Mouse (Mus musculus): Measurements from ENCODE around the gene Fam210b. TPM values are rescaled to one million over a fixed set of nuclear protein-coding genes. Genes with fewer than 3 reads are reported as not detected.

The Fam210b gene
- total RNA-seq, 2 experiments from 2014 or later, result 24.2 to 39.4 TPM

DNA sequence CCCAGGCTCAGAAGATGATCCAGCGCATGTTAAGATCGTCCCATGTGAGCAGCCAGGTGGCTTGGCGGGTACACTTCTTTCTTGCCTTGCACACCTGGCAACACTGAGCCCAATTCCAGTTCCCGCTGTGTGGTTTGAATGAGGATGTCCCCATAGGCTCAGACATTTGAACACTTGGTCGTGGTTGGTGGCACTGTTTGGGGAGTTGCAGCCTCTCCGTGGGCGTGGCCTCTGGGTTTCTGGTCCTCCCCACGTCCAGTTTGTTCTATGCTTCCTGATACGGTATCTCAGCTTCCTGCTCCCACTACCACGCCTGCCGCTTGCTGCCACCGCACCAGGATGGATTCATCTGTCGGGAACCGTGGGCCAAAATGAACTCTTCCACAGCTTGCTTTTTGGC is 4.4 kb downstream of the Fam210b start:
- no peak for DNase-seq

DNA sequence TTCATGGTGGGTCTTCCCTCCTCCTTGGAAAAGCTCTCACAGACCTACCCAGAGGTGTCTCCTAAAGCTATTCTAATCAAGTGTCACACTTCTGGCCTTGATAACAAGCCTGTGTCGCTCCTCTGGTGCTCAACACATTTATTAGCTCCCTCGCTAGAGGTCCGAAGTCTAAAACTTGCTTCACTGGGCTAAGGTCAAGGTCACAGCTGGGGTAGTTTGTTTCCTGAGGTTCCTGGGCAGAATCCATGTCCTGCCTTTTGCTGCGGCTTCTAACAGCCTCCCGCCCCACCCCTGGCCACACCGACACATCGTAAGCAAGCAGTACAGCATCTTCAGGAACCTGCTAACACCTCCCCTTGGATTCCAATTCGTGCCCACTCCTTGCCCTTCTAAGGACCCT is 5.4 kb downstream of the Fam210b start:
- no peak for DNase-seq

DNA sequence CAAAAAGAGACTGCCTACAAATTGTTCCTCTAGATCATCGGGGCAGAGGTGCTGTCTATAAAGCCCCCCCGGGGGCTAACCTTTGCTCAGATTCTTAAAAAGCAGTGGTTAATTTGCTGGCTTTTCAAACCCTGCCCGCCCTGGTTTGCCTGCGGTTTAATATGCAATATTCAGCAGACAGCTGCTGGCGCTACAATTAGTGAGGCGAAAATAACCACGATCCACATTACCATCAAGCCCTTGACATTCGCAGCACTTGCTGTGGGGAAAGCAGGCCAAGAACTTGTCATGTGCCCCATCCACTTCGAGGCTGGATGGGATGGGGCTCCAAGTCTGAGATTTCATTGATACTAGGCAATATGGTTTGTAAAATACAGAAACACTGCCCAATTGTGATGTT is 7.9 kb downstream of the Fam210b start:
- no peak for DNase-seq

DNA sequence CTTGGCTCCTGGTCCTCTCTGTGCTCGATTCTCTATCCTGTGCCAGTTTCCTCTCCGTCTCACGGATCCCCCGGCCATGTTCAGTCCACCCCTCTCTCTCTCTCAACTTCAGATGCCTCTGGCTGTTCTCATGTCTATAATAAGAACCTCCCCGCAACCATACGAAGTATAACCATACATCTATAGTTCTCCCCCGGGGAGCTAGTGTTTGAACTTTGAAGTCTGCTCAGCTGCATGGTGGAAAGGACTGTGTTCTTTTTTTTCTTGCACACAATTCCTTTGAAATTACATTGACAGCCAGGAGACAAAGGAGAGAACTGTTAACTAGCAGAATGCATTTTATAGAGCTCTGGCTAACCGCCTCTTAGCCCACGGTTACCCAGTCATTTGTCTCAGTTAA is 9.4 kb downstream of the Fam210b start:
- DNase-seq, result no peak

DNA sequence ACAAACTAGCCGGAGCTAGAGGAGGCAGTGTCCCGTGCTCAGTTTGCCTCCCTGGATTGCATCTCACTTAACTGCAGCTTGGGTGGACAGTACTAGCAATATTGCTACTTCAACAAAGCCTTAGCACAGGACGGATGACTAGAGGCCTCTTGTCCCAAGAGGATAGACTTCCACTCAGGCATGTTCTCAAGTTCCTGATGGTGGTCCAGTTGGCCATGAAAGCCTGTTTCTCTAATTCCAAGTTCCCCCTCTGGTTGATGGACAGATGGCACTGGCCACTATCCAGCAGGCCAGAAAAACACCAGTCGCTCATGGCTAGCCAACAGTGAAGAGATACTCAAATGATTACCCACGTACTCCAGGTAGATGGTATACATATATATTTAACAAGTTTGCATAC is 10.5 kb downstream of the Fam210b start:
- no peak for DNase-seq

DNA sequence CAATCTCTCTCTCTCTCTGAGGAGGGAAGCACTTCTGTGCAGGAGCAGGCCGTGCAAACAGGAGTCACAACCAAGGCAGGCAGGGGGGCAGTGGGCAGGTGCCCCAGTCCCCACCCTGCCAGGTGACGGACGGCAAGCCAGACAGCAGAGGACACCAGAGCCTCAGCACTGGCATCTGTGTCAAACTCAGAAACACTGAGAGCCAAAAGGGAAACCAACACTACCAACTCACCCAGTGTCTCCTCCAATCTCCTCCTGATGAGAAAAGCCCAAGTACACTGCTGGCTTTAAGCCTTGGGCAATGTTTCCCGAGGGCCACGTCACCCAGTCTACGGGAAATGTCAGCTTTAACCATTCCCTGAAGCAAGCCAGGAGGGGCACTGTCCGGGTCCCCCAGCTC is 17.8 kb downstream of the Fam210b start:
- DNase-seq, result no peak

DNA sequence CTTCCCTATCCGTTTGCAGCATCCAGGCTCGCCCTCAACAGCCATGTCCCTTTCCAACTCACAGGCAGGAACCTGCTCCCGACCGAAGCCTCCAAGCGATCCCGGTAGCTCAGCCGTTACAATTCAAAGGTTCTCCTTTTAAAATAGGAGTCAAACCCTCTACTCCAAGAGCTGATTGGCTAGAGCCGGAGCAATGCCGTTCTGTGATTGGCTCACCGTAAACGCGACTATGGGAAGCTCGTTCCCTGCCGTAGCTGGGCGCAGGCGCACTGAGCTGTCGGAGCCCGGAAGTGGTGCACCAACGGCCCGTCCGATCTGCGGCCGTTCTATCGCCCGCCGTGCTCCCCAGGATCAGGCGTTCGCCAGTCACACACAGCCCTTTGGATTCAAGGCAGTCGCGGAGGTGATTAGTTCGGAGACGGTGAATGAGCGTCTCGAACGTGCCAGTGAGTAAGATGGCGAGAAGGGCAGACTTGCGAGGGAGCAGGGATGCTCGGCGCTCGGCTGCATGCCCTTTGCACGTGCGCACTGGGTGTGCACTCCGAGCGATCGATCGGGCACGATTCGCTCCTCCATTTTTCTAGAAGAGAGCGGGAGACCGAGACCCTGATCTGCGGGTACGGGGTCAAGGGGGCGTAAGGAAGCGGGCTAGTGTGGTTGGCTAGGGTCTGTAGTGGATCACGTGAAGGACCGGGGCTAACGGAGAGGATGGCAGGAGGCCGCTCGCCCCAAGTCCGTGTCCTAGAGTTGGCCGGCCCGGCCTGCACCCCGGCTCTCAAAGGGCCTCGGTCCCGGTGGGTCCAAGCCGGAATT is 25.3 kb downstream of the Fam210b start, which contains the start of the genes Aurka and Cstf1:
Gene Aurka, minus strand, starts transcription at position 125 of the 813 bp plus-strand sequence.
Gene Cstf1, plus strand, starts transcription at position 271 of the 813 bp plus-strand sequence.
- peak; percentile 94 for DNase-seq

DNA sequence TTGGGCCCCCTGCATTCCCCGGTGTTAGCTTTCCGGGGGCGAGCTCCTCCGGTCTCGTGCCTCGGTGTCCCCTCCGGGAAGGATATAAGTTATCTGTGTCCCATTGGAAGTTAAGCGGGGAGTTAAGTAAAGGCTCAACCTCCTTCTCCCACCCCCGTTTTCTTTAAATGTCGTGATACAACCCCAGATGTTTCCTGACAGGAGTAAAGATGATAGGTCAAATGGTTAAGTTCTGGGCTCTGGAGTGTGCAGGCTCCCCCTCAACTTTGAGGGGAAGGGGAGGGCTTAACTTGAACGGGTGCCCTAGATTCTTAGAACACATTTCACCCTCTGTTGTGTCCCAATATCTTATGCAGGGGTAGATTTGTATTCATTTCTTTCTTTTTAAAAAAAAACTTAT is 25.9 kb downstream of the Fam210b start:
- DNase-seq, result no peak

DNA sequence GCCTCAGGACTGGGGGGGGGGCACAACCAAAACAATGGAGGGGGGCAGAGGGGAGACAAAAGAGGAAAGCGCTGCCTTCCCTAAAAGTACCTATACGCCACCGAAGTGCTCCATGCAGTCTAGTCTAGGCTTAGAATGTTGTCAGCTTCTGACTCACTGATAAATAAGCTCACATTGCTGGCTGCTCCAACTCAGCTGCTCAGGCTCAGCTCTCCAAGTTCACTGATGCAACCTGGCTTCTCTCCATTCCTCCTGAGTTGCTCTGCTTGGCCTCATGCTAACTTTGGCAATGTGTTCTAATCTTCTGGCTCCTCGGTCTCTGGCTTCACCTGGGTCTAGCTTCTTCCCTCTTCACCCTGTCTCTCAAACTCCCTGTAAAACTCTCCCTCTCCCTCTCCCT is 31.2 kb downstream of the Fam210b start:
- peak; percentile 22 for DNase-seq

DNA sequence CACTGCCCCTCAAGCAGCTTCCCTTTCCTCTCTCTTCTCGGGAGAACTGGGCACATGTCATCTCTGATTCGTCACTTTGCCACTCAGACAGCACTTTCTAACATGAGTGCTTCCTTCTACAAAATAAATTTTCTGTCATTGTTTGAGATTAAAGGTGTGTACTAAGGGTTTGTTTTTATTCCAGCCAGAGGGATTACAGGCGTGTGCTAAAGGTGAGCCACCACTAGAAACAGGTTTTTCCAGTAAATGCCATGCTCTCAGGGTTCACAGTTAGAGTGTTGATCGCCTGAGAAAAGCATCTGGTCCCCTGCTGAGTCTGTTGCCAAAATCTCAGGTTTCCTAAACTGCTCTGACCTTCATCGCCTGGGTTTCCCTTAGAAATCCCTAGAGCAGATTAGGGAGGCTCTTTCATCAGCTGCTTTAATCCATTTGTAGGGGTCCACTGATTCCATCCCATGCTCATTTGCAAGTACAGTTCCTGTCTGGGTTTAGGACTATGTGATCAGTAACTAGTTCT is 31.7 kb downstream of the Fam210b start:
- DNase-seq, result no peak

DNA sequence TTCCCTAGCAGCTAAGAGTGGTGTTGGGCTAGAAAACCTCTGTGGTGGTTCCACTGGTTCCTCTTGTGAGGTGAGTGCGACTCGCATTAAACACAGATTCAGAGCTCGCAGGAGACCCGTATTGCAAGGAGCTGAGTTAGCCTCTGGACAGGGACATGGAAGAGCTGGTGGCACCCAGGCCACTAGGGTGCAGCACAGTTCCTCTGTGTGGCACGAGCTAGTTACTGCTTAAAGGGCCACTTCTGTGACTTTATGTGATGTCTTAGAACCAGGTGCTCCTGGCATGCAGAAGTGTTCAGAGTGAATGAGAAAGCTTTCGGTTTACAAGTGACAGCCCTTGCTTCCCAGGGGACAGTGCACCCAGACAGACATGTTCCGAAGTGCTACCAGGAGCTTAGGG is 33.0 kb downstream of the Fam210b start:
- peak; percentile 53 for DNase-seq

DNA sequence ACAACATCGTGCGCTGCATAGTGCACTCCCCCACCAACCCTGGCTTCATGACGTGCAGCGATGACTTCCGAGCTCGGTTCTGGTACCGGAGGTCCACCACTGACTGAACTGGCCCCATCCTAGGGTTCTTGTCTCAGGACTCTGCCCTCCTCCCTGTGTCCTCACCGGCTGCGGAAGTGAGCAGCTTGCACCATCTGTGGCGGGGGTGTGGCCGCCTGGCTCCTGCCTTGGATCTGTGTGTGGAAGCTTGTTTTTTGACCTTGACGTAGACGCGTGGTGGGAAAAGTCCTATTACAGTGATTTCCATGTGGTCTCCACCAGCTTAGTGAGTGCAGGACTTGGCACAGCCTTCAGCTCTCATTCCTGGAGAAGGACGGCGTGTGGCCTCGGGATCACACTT is 35.1 kb downstream of the Fam210b start:
- no peak for DNase-seq

DNA sequence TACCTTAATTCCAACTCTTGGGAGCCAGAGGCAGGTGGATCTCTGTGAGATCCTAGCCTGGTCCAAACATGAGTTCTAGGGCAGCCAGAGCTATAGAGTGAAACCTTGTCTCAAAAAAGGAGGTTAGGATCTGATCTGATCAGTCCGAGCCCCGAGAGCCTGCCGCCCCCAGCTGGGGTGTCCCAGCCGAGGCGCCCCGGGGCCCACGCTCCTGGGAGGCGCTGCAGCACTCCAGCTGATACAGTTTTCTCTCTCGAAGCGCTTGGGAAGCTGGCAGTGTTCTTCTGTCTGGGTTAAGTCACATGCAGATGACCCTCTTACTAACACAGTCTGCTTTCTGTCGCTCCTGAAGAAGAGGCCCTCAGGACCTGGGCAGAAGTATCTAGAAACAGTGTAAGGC is 36.0 kb downstream of the Fam210b start:
- DNase-seq, result no peak

DNA sequence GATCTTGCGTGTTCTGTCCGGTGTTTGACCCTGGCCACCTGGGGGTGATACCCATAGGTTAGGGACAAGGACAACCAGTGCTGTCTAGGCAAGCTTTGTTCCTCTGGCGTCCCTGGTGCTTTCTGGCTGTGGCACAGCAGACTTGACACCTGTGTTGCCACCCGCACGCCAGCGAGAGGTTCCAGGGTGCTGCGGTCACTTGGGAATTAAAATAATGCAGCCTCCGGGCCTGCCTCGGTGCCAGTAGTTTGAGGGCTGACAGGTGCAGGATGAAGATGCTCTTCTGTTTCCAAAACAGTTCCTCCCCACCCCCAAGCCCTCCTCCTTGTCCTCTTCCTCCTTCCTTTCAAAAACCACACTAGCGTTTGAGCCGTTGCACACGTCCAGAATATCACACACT is 36.5 kb downstream of the Fam210b start:
- DNase-seq, result no peak

DNA sequence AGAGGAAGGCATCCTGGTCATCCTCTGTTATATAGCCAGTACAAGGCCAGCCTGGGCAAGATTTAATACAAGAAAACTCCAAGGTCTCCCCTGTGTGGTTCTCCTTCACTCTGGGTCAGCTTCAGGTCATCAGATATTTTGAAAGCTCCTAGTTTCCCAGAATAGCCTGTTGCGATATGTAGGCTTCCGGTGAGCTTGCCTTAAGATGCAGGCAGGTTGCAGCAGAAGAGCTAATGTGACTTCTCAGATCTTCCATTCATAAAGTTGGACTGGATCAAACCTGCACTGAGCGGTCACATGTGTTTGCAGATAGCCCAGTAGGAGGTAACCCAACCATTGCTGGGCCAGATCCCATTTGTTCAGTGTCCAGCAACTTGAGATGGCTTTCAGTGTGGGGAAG is 39.4 kb downstream of the Fam210b start:
- no peak for DNase-seq

DNA sequence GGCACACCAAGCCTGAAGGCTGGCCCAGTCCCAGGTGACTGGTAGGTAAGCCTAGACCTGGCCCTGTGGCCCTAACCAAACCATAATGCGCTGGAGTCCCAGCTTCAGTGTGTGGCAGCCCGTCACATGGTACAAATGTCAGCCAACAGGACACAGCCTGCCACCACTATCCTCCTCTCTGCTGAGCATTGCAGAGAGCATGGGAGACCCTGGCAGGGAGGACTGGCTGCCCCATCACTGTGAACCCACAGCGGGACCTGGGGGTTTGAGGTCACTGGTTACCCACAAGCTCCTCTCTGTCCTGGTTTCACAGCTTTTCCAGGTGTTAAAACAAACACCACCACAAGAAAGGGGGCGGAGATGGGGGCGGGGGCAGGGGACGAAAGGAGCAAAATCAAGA is 45.0 kb downstream of the Fam210b start:
- no peak for DNase-seq

DNA sequence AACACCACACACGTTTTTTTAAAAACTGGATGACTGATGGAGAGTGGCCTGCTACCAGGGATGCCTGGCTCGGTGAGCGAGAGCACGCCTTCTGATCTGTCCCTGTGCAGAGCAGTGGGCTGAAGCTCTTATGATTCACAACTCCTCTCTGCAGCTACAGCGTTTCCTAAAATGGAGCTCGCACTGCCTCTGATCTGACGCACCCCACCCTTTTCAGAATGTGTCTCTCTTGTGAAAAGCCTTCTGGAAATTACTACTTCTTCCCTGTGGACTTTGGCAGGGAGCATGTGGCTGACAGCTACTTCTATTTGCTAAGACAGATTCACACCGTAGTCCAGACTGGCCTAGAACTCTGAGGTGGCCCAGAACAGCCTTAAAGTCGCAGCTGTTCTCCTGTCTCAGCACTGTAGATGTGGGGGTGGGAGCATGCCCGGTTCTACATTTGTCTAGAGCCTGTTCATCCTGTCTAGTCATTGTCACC is 46.7 kb downstream of the Fam210b start:
- no peak for DNase-seq

DNA sequence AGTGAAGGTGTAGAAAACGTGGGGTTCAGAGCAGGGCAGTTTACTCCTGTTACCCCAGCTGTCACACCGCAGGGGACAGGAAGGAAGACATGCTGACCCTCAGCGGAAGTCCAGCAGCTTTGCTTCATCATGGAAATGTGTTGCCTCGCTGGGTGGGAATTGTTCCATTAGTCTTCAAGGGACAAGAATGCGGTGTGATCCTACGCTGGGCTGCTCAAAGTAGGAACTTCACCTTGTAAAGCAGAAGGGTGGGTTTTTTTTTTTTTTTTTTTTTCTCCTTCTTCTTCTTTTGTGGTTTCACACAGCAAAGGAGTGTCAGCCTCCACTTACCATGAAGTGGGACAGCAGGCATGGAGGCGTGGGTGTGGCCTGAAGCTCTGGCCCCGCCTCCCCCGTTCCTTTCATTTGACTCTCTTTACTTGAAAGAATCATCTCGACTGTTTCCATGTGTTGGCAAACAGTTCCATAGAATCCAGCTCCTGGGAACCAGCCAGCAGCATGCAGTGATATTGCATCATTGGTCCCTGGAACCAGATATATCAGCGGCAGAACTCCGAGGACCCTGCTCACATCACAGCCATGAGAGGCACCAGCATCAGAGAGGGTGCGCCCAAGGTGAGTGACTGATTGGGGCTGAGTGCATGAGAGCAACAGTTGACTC is 48.2 kb downstream of the Fam210b start, which contains the start of gene Cass4:
Gene Cass4, plus strand, starts transcription at position 404 of the 661 bp plus-strand sequence.
- peak; percentile 45 for DNase-seq

DNA sequence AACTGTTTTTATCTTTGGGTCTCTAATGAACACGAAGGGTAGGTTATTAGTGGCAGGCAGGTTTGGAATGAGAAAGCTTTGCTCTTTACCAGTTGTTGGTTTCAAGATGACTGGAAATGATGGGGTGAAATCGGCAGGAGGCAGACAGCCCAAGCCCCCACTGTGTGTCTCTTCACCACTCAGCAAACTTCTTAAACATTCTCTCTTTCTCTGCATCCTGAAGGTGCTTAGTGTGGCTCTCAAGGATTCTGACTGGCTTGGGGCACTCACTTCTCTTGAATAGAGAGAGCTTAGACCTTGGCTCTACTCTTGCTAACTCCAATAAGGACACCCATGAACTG is 48.7 kb downstream of the Fam210b start:
- DNase-seq, result no peak

DNA sequence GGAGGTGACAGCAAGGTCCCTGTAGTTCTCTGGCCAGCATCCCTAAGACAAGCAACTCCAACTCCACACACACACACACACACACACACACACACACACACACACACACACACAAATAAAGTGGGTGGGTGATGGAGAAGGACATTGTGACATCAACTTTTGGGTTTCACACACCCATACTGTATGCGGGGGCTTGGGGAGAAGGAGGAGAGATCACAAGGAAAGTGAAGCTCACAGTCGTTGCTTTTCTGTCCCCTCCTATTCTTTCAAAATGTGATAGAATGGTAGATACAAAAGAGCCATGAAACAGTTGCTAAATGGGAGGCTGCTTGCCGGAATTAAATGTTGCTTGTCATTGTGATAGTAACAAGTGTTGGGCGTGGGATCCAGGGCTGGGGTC is 49.3 kb downstream of the Fam210b start:
- no peak for DNase-seq

DNA sequence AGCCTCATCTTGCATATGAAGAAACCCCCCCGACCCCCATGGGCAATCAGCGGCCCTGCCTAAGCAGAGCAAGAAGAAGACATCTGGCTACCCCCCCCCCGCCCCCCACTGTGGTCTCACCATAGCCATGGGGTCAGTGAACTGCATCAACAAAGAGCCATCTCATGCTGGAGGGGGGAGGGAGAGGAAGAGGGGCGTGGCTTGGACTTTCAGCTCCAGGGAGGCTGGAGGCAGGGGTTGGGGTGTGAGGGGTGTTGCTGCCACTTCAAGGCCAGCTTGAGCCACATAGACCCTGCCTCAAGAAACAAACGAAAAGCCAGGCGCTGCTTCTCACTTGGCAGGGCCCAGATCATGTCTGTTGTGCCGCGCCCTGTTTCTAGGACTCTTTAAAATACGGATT is 50.6 kb downstream of the Fam210b start:
- no peak for DNase-seq

DNA sequence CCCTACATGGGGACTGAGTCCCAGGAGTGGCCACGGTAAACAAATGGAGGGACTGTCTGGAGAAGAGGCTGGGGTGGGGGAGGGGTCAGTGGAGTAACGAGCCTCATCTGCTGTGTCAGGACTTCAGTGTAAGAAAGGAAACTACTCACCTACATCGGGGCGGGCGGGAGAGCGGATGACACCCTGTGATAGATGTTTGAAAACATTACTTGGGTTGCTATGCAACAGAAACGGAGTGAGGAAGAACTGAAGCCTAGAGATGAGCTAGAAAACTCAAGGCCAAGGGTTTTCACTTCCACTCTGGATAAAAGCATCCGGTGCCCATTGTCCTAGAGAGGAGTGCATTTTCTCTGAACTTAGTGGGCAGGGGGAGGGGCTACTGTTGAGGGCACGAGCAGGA is 54.5 kb downstream of the Fam210b start:
- DNase-seq, result no peak

DNA sequence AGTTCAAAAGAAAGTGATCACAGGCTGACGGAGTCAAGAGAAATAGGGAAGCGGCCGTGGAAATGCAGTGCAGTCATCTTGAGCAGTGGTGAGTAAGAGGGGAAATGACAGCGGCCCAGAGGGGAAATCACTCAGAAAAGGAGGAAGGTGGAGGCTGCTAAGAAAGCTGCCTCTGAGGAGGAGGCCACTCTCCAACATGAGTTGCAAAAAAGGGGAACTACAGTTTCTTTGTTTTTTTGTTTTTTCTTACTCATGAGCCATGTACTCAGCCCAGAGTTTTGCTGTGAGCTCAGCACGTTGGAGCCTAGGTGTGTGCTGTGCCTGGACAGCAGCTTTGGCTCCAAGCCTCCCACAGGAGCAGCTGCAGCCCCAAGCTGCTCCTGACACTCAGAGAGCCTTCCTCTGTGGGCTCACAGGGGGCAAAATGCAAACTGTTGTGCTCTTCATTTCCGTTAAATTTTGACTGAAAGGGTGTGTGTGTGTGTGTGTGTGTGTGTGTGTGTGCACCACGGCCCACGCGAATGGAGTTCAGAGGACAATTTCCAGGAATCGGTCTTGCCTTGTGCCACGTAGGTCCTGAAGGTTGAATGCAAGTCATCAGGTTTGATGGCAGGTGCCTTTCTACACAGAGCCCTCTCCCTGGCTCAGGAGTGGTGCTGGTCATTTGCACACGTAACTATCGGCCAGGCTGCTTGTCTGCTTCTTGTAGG is 55.9 kb downstream of the Fam210b start:
- DNase-seq, result no peak

Data from adrenal gland, postnatal 10 days (tissue).